8 mouse cellular contexts compared by ENCODE assay signal in genomic region chr9:99345351-99345792, GRCm38 (mm10). TPM values are rescaled to one million over a fixed set of nuclear protein-coding genes. Genes with fewer than 3 reads are reported as not detected.
A peak's percentile ranks its signal among the peaks of the same experiment; 100 is the strongest.
DNase-seq lines count a peak whose midpoint lies in the region; ATAC-seq and TF ChIP-seq lines count a peak whose summit lies in the region.
"Had no signal": no experiment of that assay in that cellular context is flagged by ENCODE, and none has a peak within 500 bp of the region (broad histone marks: within the 10 kb centered on the region; RNA-seq: fewer than 3 reads in every experiment).

No protein-coding gene starts in this region.

- H3K27ac ChIP-seq in midbrain, postnatal 0 days (ENCODE audit: low read depth, low read length) = 0 out of 2 replicates have a peak overlapping the region, but pooled peaks have one; percentile 4
- no peak overlapping the region for H3K27ac ChIP-seq in kidney, embryonic 15.5 days

- no peak for TF ChIP-seq CTCF in brain, embryonic 14.5 days (IDR thresholded peaks at IDR 0.05; ENCODE audit: borderline replicate concordance, extremely low read depth, insufficient read depth, insufficient read length)
- no peak for TF ChIP-seq CTCF in midbrain, postnatal 0 days (IDR thresholded peaks at IDR 0.05)

- peak; percentile 91 for ATAC-seq in midbrain, postnatal 0 days (ENCODE audit: low FRiP score)
- ATAC-seq in kidney, embryonic 15.5 days (replicated peaks; ENCODE audit: low FRiP score) = no peak
- ATAC-seq: intestine, postnatal 0 days had no signal

- no peaks in the 10 kb centered on the region for H3K36me3 ChIP-seq in midbrain, postnatal 0 days (ENCODE audit: insufficient read depth, low read length)
- no peaks in the 10 kb centered on the region for H3K36me3 ChIP-seq in kidney, embryonic 15.5 days

- H3K4me2 ChIP-seq in midbrain, postnatal 0 days (ENCODE audit: low read depth, low read length, poor library complexity, severe bottlenecking) = no peak overlapping the region
- no peak overlapping the region for H3K4me2 ChIP-seq in kidney, embryonic 15.5 days

- H3K4me3 ChIP-seq in midbrain, postnatal 0 days (ENCODE audit: low read depth, low read length) = no peak overlapping the region
- no peak overlapping the region for H3K4me3 ChIP-seq in kidney, embryonic 15.5 days (replicated peaks)

- no peak overlapping the region for H3K9ac ChIP-seq in midbrain, postnatal 0 days (replicated peaks; ENCODE audit: low read length, poor library complexity, severe bottlenecking)
- H3K9ac ChIP-seq in kidney, embryonic 15.5 days = no peak overlapping the region

- H3K27me3 ChIP-seq in midbrain, postnatal 0 days (ENCODE audit: insufficient read depth, low read length) = no peaks in the 10 kb centered on the region
- no peaks in the 10 kb centered on the region for H3K27me3 ChIP-seq in kidney, embryonic 15.5 days

- peak; percentile 86 for DNase-seq in brain, embryonic 14.5 days (ENCODE audit: low read depth)
- peak; percentile 59 to 81 for DNase-seq in frontal cortex, adult 2 months (ENCODE audit: extremely low spot score in 1 of 2, low spot score in 1 of 2)
- peak; percentile 33 to 76 for DNase-seq in left cerebral cortex, adult 9 months (ENCODE audit: low spot score in 2 of 2)
- peak; percentile 84 for DNase-seq in midbrain, postnatal 0 days (ENCODE audit: low spot score)
- no peak for DNase-seq in spleen, adult 12 weeks (ENCODE audit: low spot score)
- DNase-seq in urinary bladder, postnatal 4 days (ENCODE audit: low spot score in 2 of 2) = no peak

- no peak for TF ChIP-seq POLR2A in brain, embryonic 14.5 days (IDR thresholded peaks at IDR 0.05; ENCODE audit: borderline replicate concordance, extremely low read depth, insufficient read depth, insufficient read length, poor library complexity, severe bottlenecking)

- WGBS in midbrain, postnatal 0 days = 20% methylated on average over 4 of the region's 4 CpGs
- WGBS in kidney, embryonic 15.5 days = 47% methylated on average over 4 of the region's 4 CpGs

- no peaks in the 10 kb centered on the region for H3K9me3 ChIP-seq in midbrain, postnatal 0 days (ENCODE audit: low read length)
- no peaks in the 10 kb centered on the region for H3K9me3 ChIP-seq in kidney, embryonic 15.5 days (replicated peaks)

- peaks cover 3% of the 10 kb centered on the region; the same call in 1 of the 2 replicates for H3K4me1 ChIP-seq in midbrain, postnatal 0 days (ENCODE audit: insufficient read depth, low read length)
- no peaks in the 10 kb centered on the region for H3K4me1 ChIP-seq in kidney, embryonic 15.5 days

RNA-seq across cellular contexts. Expression of gene Esyt3, which starts 13.0 kb away (rescaled TPM):
- polyA plus RNA-seq in brain, embryonic 14.5 days (2012; rRNA removed) = 0.56 and 0.63 TPM in 2 replicates
- polyA plus RNA-seq in frontal cortex, adult 2 months (2012; rRNA removed) = 1.4 and 2.1 TPM in 2 replicates
- 0.82 and 1.1 TPM in 2 replicates for total RNA-seq in midbrain, postnatal 0 days (2014; rRNA removed)
- polyA plus RNA-seq in midbrain, postnatal 0 days (2015; fragmentation: Nextera tagmentation; extraction: Ambion mirVana) = 1.4 and 1.8 TPM in 2 replicates
- polyA plus RNA-seq in kidney, embryonic 15.5 days (2015; fragmentation: Nextera tagmentation; extraction: Ambion mirVana) = 0.35 and 0.54 TPM in 2 replicates

Comparison
In these comparisons a context has a peak if more than half of its experiments do, and no peak if none do; other contexts are left out.
1. DNase-seq: peak in brain, embryonic 14.5 days (single experiment), frontal cortex, adult 2 months (2 of 2), left cerebral cortex, adult 9 months (2 of 2) and midbrain, postnatal 0 days (single experiment); none in spleen, adult 12 weeks (single experiment) and urinary bladder, postnatal 4 days (0 of 2).